Mouse (Mus musculus) embryonic facial prominence, embryonic 11.5 days (tissue): ENCODE measurements around the gene Tnk2. TPM values are rescaled to one million over a fixed set of nuclear protein-coding genes. Genes with fewer than 3 reads are reported as not detected.

ENCODE experiments used
- ATAC-seq: fragments of 200-750 bp; cut with Nextera tagmentation; replicated peaks from 2 replicates; pipeline ENCODE4 v1.8.0; 2017; ENCODE audit warnings: low read depth; ENCODE audit not compliant: insufficient number of reproducible peaks, low FRiP score, low TSS enrichment
- DNase-seq: peaks from one replicate; pipeline ENCODE4 v3.0.0-alpha.2; 2015; ENCODE audit warnings: low spot score
- H3K27ac ChIP-seq: fragments of 300-500 bp; sonication (generic); replicated peaks from 2 replicates; pipeline ENCODE4 v1.5.1; 2014; ENCODE audit warnings: mild to moderate bottlenecking, low read depth, low read length, control low read depth
- H3K27me3 ChIP-seq: fragments of 300-500 bp; sonication (generic); 2 replicates; pipeline ENCODE4 v1.6.1; 2014; ENCODE audit warnings: mild to moderate bottlenecking, low read length, moderate library complexity, mixed read lengths; ENCODE audit not compliant: control insufficient read depth, insufficient read depth
- H3K36me3 ChIP-seq: fragments of 300-500 bp; sonication (generic); replicated peaks from 2 replicates; pipeline ENCODE4 v1.6.1; 2014; ENCODE audit warnings: low read depth, mild to moderate bottlenecking, low read length, moderate library complexity, mixed read lengths; ENCODE audit not compliant: control insufficient read depth, insufficient read depth
- H3K4me1 ChIP-seq: fragments of 300-500 bp; sonication (generic); 2 replicates; pipeline ENCODE4 v1.6.1; 2014; ENCODE audit warnings: low read length, mixed read lengths; ENCODE audit not compliant: control insufficient read depth, insufficient read depth
- H3K4me2 ChIP-seq: fragments of 300-500 bp; sonication (generic); 2 replicates; pipeline ENCODE4 v1.6.1; 2014; ENCODE audit warnings: low read depth, mild to moderate bottlenecking, control low read depth, low read length, moderate library complexity
- H3K4me3 ChIP-seq: fragments of 300-500 bp; sonication (generic); 2 replicates; pipeline ENCODE4 v1.5.1; 2014; ENCODE audit warnings: low read depth, low read length, control low read depth
- H3K9ac ChIP-seq: fragments of 300-500 bp; sonication (generic); replicated peaks from 2 replicates; pipeline ENCODE4 v1.6.1; 2014; ENCODE audit warnings: mild to moderate bottlenecking, control low read depth, low read length
- H3K9me3 ChIP-seq: fragments of 300-500 bp; sonication (generic); replicated peaks from 2 replicates; pipeline ENCODE4 v1.6.1; 2016; ENCODE audit warnings: mild to moderate bottlenecking, low read length, inconsistent platforms, mixed read lengths; ENCODE audit not compliant: control insufficient read depth
- WGBS: fragments of 180-500 bp; shearing (Covaris S2); extraction: QIAGEN DNeasy Blood & Tissue Kit; methylation state at CpG from one replicate; pipeline ENCODE4 v1.1.7; 2014; 5-methylcytosine and 5-hydroxymethylcytosine counted together
- polyA plus RNA-seq: library from polyadenylated mRNA; unstranded; fragments of >200 nt; fragmentation: Nextera tagmentation; extraction: Ambion mirVana; gene quantifications from 2 replicates; pipeline ENCODE4 v1.2.1, GENCODE M21; 2014

Gene Tnk2
- polyA plus RNA-seq, 1 experiment from 2014 or later, result 5.8 TPM

DNA sequence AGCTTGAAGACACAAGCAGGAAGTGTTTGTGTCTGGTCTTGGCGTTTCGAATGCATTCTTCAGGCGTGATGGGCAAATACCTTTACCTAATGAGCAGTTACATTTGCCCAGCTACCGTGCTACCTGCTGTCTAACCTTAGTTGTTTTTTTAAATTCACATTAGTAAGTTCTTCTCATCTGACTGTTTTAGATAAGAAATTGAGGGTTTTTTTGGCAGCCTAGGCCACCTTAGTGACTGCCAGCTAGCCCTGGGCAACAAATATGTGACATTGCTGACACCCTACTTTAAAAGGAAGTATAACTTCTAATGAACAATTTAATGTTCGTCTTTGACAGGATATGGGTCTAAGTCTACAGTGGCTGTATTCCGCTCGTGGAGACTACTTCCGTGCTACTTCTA lies 15.5 kb upstream of the Tnk2 start:
- DNase-seq (no peak), ATAC-seq (no peak)
- Histone ChIP-seq H3K27me3 (no peaks in the 10 kb centered on the region), H3K36me3 (no peaks in the 10 kb centered on the region; the same call in none of the 2 replicates), H3K9me3 (no peaks in the 10 kb centered on the region), H3K4me3 (no peak overlapping the region), H3K27ac (no peak overlapping the region), H3K9ac (no peak overlapping the region), H3K4me2 (no peak overlapping the region), H3K4me1 (no peaks in the 10 kb centered on the region)
- 92% methylated on average over 8 of the region's 8 CpGs for WGBS

DNA sequence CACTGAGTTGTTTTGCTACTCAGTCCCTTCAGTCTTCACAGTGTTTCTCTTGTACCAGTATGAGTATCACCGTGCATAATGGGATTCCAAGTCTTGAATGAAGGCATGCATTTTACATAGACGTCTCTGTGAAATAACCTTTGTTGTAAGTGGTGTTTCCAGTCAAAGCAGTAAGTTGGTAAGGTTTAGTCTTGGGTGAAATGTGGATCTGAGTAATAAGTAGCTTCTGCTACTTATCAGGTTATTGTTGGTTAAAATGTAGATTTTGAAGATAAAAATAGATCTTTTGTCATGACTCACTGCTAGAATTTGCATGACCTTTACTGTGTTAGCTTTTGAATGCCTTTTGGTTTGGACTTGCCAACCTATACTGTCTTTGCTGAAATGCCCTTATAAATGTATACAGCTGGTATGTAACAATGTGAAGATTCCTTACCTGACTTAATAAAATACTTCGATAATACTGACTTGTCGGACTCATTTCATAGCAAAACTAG lies 11.3 kb upstream of the Tnk2 start:
- no peak overlapping the region for H3K4me3 ChIP-seq
- WGBS, result 88% methylated on average over 4 of the region's 4 CpGs
- no peak overlapping the region for H3K27ac ChIP-seq
- H3K9ac ChIP-seq, result no peak overlapping the region
- ATAC-seq (no peak), DNase-seq (no peak)
- H3K36me3 ChIP-seq, result no peaks in the 10 kb centered on the region
- H3K4me2 ChIP-seq, result no peak overlapping the region
- no peaks in the 10 kb centered on the region for H3K9me3 ChIP-seq
- H3K4me1 ChIP-seq, result no peaks in the 10 kb centered on the region
- H3K27me3 ChIP-seq, result no peaks in the 10 kb centered on the region

DNA sequence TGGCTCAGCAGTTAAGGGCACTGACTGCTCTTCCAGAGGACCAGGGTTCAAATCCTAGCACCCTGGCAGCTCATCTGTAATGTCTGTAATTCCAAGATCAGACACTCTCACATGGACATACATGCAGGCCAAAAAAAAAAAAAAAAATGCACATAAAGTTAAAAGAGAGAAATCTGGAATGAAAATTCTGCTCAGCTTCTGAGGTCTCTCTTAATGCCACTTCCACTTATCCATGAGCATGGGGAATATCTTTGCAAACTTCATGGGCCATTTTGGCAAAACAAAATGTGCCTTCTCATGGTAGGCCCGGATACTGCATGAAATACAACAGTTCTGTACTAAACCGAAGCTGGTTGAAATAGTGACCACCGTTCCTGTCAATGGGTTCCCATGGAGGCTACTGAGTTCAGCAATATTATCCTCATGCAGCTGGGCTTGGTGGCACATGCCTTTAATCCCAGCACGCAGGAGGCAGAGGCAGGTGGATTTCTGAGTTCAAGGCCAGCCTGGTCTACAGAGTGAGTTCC lies 10.1 kb upstream of the Tnk2 start:
- no peak overlapping the region for H3K27ac ChIP-seq
- no peaks in the 10 kb centered on the region for H3K9me3 ChIP-seq
- WGBS, result 88% methylated on average over 4 of the region's 4 CpGs
- no peak for DNase-seq
- H3K4me3 ChIP-seq, result no peak overlapping the region
- H3K4me1 ChIP-seq, result no peaks in the 10 kb centered on the region; the same call in 1 of the 2 replicates
- no peak overlapping the region for H3K9ac ChIP-seq
- no peaks in the 10 kb centered on the region for H3K27me3 ChIP-seq
- no peak overlapping the region for H3K4me2 ChIP-seq
- no peak for ATAC-seq
- no peaks in the 10 kb centered on the region for H3K36me3 ChIP-seq

DNA sequence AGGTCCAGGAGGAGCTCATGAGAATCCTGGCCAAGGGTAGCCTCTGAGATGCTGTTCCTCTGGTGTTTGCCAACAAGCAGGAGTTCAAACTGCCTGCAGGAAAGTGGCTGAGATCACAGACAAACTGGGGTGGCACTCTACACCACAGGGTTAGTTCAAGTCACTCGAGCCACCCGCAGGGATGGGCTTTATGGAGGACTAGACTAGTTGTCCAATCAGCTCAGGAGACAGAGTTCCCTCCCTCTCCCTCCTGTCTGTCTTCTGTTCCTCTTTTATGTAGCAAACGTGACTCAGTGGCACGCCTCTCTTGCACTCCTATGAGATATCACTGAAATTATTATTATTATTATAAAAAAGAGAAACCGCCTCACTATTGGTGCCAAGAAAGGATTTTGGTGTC lies 9.5 kb upstream of the Tnk2 start:
- Histone ChIP-seq H3K4me1 (no peaks in the 10 kb centered on the region; the same call in 1 of the 2 replicates), H3K9me3 (no peaks in the 10 kb centered on the region), H3K27me3 (no peaks in the 10 kb centered on the region), H3K9ac (no peak overlapping the region), H3K36me3 (no peaks in the 10 kb centered on the region), H3K4me3 (no peak overlapping the region), H3K4me2 (no peak overlapping the region), H3K27ac (no peak overlapping the region)
- DNase-seq, result no peak
- no peak for ATAC-seq
- WGBS, result 82% methylated on average over 5 of the region's 5 CpGs

DNA sequence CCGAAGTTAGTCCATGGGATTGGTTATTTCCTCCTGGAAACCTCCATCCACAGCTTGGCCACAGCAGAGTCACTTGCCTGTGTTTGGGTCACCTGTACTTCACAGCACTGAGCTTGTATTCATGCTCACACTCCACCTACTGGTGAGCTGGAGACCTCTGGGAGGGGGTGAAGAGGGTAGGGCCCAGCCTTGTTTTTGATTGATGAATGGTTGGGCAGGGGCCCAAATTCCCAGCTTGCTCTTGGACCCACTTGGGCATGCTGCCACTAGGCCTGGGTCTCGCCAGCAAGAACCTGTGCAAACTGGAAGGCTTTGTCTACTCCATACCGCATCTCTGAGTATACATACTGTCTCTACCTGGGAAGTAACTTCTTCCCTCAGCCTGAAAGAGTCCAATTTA lies 8.4 kb upstream of the Tnk2 start:
- ATAC-seq (no peak; the same call in 1 of the 2 replicates), DNase-seq (no peak)
- no peak overlapping the region for H3K4me3 ChIP-seq
- no peak overlapping the region for H3K4me2 ChIP-seq
- no peak overlapping the region for H3K27ac ChIP-seq
- H3K9me3 ChIP-seq, result no peaks in the 10 kb centered on the region
- 79% methylated on average over 3 of the region's 3 CpGs for WGBS
- H3K9ac ChIP-seq, result no peak overlapping the region
- no peaks in the 10 kb centered on the region; the same call in 1 of the 2 replicates for H3K4me1 ChIP-seq
- H3K27me3 ChIP-seq, result no peaks in the 10 kb centered on the region
- no peaks in the 10 kb centered on the region for H3K36me3 ChIP-seq

DNA sequence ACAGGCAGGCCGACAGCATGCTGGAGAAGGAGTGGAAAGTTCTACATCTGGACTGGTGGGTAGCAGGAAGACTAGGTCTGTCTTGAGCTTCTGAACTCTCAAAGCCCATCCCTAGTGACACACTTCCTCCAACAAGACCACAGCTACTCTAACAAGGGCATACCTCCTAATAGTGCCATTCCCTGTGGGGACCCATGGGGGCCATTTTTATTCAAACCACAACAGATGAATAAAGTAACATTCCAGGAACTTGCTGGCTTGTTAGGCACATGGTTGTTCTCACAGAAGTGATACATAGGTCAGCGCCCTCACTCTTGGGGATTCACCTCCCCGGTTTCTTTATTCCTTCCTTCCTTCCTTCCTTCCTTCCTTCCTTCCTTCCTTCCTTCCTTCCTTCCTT lies 7.3 kb upstream of the Tnk2 start:
- H3K4me1 ChIP-seq, result no peaks in the 10 kb centered on the region; the same call in 1 of the 2 replicates
- no peaks in the 10 kb centered on the region for H3K9me3 ChIP-seq
- H3K27me3 ChIP-seq, result no peaks in the 10 kb centered on the region
- DNase-seq, result no peak
- ATAC-seq, result no peak
- no peak overlapping the region for H3K27ac ChIP-seq
- 93% methylated on average over 3 of the region's 3 CpGs for WGBS
- no peak overlapping the region for H3K4me2 ChIP-seq
- no peak overlapping the region for H3K9ac ChIP-seq
- no peaks in the 10 kb centered on the region for H3K36me3 ChIP-seq
- no peak overlapping the region for H3K4me3 ChIP-seq

DNA sequence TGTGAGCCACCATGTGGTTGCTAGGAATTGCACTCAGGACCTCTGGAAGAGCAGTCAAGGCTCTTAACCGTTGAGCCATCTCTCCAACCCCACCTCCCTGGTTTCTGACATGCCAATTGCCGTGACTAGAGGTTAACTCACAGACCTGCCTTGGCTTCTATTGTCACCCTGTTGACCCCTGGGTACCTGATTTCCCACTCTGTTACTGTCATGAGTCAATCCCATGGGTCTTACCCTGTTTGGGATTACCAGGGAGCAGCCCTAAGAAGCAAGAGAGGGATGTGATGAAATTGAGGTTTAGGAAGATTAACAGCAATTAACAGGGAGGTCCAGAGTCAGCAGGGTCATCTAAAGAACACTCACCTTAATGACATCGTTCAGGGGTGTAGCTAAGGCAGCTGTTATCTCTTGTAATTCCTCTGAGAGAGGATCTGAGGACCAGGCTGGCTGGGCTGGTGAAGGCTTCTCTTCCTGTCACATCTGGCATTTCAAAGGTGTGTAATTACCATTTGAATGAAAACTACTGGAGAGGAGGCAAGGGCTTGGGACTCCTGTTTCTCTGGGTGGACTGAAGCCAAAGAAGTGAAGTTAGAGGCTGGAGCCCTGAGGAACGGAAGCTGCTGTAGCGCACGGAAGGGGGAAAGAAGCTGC lies 6.7 kb upstream of the Tnk2 start:
- ATAC-seq, result no peak
- DNase-seq, result no peak
- Histone ChIP-seq H3K4me3 (no peak overlapping the region), H3K9ac (no peak overlapping the region), H3K9me3 (no peaks in the 10 kb centered on the region), H3K36me3 (no peaks in the 10 kb centered on the region), H3K4me1 (no peaks in the 10 kb centered on the region; the same call in 1 of the 2 replicates), H3K27me3 (no peaks in the 10 kb centered on the region), H3K27ac (no peak overlapping the region), H3K4me2 (no peak overlapping the region)
- 39% methylated on average over 6 of the region's 6 CpGs for WGBS

DNA sequence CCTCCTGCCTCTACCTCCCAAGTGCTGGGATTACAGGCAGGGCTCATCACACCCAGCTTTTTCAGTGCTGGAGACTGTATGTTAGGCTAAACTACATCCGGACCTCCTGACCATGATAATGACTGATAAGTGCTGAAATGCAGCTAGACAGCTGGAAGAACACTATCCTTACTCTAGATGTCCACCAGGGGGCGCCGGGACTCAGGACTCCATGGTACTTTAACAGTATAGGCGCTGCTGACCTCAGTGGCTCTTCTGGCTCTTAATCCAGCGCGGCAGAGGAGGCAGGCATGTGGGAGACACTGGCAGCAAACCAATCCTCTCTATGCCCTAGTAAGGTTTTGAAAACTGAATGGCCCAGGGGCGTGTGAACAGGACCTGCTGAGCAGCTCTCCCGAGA lies 5.2 kb upstream of the Tnk2 start:
- H3K9ac ChIP-seq, result no peak overlapping the region
- no peaks in the 10 kb centered on the region for H3K36me3 ChIP-seq
- peak; percentile 92 for DNase-seq
- H3K4me2 ChIP-seq, result no peak overlapping the region
- no peak overlapping the region for H3K27ac ChIP-seq
- no peaks in the 10 kb centered on the region for H3K9me3 ChIP-seq
- ATAC-seq, result no peak; the same call in 1 of the 2 replicates
- H3K4me3 ChIP-seq, result no peak overlapping the region
- no peaks in the 10 kb centered on the region; the same call in 1 of the 2 replicates for H3K4me1 ChIP-seq
- H3K27me3 ChIP-seq, result no peaks in the 10 kb centered on the region
- 13% methylated on average over 8 of the region's 8 CpGs for WGBS
